Mouse (Mus musculus): ENCODE data around the gene Fam216a. TPM values are rescaled to one million over a fixed set of nuclear protein-coding genes. Genes with fewer than 3 reads are reported as not detected.

Gene Fam216a
- total and polyA plus RNA-seq, 3 experiments: 38.2 to 50.2 (median 41.4) TPM

- peaks cover 4 to 30% of the 10 kb centered on the region in 2 experiments for H3K36me3 ChIP-seq (replicated peaks in 1 of 2; ENCODE audit: control insufficient read depth in 1 of 2, insufficient read depth in 1 of 2, low read length in 1 of 2)
- H3K79me2 ChIP-seq (replicated peaks; ENCODE audit: control insufficient read depth, extremely low read depth, insufficient read depth, poor library complexity, severe bottlenecking): peaks cover 8% of the 10 kb centered on the region
- peak overlapping the region; percentile 32; the same call in 1 of the 2 replicates for H3K27ac ChIP-seq (ENCODE audit: insufficient read depth, low read depth)
- dilution Hi-C loops (cut with MboI; ENCODE audit: extremely low pct_ligation_motif_present, extremely low pct_unique_long_range_greater_than_20kb, low sequenced_read_pairs): no loop called here
- H3K9ac ChIP-seq (ENCODE audit: insufficient read depth, low read depth): peak overlapping the region; percentile 66
- TF ChIP-seq MXI1 (IDR thresholded peaks at IDR 0.05; ENCODE audit: low read depth, low read length) (peak; percentile 71), JUN (IDR thresholded peaks at IDR 0.05; ENCODE audit: insufficient read depth, low read depth, low read length) (no peak), MEF2A (IDR thresholded peaks at IDR 0.05; ENCODE audit: borderline replicate concordance, low read depth, low read length) (0 out of 2 replicates have a peak, but pooled peaks have one; percentile 3), CTCF (conservative IDR thresholded peaks at IDR 0.05 in 1 of 2, IDR thresholded peaks at IDR 0.05 in 1 of 2; ENCODE audit: low read depth in 2 of 2, low read length in 2 of 2) (peak in 1 of 2 experiments; percentile 29; a peak in 2 of 4 replicates), UBTF (IDR thresholded peaks at IDR 0.05; ENCODE audit: low read depth, low read length) (0 out of 2 replicates have a peak, but pooled peaks have one; percentile 68), ZMIZ1 (IDR thresholded peaks at IDR 0.05; ENCODE audit: low read depth, low read length) (no peak), ELF1 (IDR thresholded peaks at IDR 0.05; ENCODE audit: low read depth, low read length) (no peak; the same call in 1 of the 2 replicates), CHD2 (IDR thresholded peaks at IDR 0.05; ENCODE audit: low read length) (no peak), BHLHE40 (IDR thresholded peaks at IDR 0.05; ENCODE audit: low read depth, low read length) (peak; percentile 72)
- peak overlapping the region; percentile 76 to 98 (median 94) for H3K4me3 ChIP-seq (replicated peaks in 1 of 3; ENCODE audit: low read depth in 2 of 3, low read length in 2 of 3, poor library complexity in 1 of 3)
- H3K4me2 ChIP-seq (ENCODE audit: insufficient read depth, low read depth, poor library complexity, severe bottlenecking): peak overlapping the region; percentile 24; the same call in 1 of the 2 replicates
- in situ Hi-C loops (cut with MboI; ENCODE audit: low pct_ligation_motif_present, low pct_unique_long_range_greater_than_20kb, low sequenced_read_pairs): no loop called here
- H3K27me3 ChIP-seq (replicated peaks): no peaks in the 10 kb centered on the region
- H3K4me1 ChIP-seq (ENCODE audit: control insufficient read depth in 1 of 2, insufficient read depth in 2 of 2): peaks cover 3 to 26% of the 10 kb centered on the region in 2 experiments
- no peaks in the 10 kb centered on the region for H3K9me3 ChIP-seq (replicated peaks; ENCODE audit: low read length)
- DNase-seq (ENCODE audit: extremely low read depth): no peak
Measured at GRCm38 (mm10) chr5:122354492-122355067, 17.6 kb downstream of the Fam216a start.

GRCm38 (mm10) chr5:122353807-122354491, 18.2 kb downstream of the Fam216a start, which contains the start of the genes Rad9b and Vps29:
Rad9b (minus strand) TSS chr5:122354233.
Vps29 (plus strand) TSS chr5:122354369.
- Histone ChIP-seq H3K79me2 (replicated peaks; ENCODE audit: control insufficient read depth, extremely low read depth, insufficient read depth, poor library complexity, severe bottlenecking) (peaks cover 8% of the 10 kb centered on the region), H3K9me3 (replicated peaks; ENCODE audit: low read length) (no peaks in the 10 kb centered on the region), H3K4me3 (replicated peaks in 1 of 3; ENCODE audit: low read depth in 2 of 3, low read length in 2 of 3, poor library complexity in 1 of 3) (peak within 1 kb of the TSS; percentile 76 to 98 (median 94)), H3K9ac (ENCODE audit: insufficient read depth, low read depth) (peak within 1 kb of the TSS; percentile 70), H3K4me1 (ENCODE audit: control insufficient read depth in 1 of 2, insufficient read depth in 2 of 2) (peaks cover 3 to 26% of the 10 kb centered on the region in 2 experiments), H3K36me3 (replicated peaks in 1 of 2; ENCODE audit: control insufficient read depth in 1 of 2, insufficient read depth in 1 of 2, low read length in 1 of 2) (peaks cover 1 to 27% of the 10 kb centered on the region in 2 experiments), H3K27ac (ENCODE audit: insufficient read depth, low read depth) (peak within 1 kb of the TSS; percentile 32; the same call in 1 of the 2 replicates), H3K27me3 (replicated peaks) (no peaks in the 10 kb centered on the region), H3K4me2 (ENCODE audit: insufficient read depth, low read depth, poor library complexity, severe bottlenecking) (peak within 1 kb of the TSS; percentile 72)
- in situ Hi-C loops (cut with MboI; ENCODE audit: low pct_ligation_motif_present, low pct_unique_long_range_greater_than_20kb, low sequenced_read_pairs) (no loop called here), dilution Hi-C loops (cut with MboI; ENCODE audit: extremely low pct_ligation_motif_present, extremely low pct_unique_long_range_greater_than_20kb, low sequenced_read_pairs) (no loop called here)
- DNase-seq (ENCODE audit: extremely low read depth): peak; percentile 99
- TF ChIP-seq RCOR1 (conservative IDR thresholded peaks at IDR 0.05; ENCODE audit: low read depth, low read length): no peak
- peak; percentile 85 for TF ChIP-seq NRF1 (IDR thresholded peaks at IDR 0.05; ENCODE audit: low read depth, low read length)
- peak; percentile 87 for TF ChIP-seq TCF12 (IDR thresholded peaks at IDR 0.05; ENCODE audit: low read depth, low read length)
- TF ChIP-seq CTCF (conservative IDR thresholded peaks at IDR 0.05 in 1 of 2, IDR thresholded peaks at IDR 0.05 in 1 of 2; ENCODE audit: low read depth in 2 of 2, low read length in 2 of 2): no peak
- peak; percentile 40; the same call in 1 of the 2 replicates for TF ChIP-seq CHD2 (IDR thresholded peaks at IDR 0.05; ENCODE audit: low read length)
- TF ChIP-seq MYC (IDR thresholded peaks at IDR 0.05; ENCODE audit: low read depth, low read length): peak; percentile 80
- TF ChIP-seq USF2 (conservative IDR thresholded peaks at IDR 0.05; ENCODE audit: low read depth, low read length): no peak
- no peak for TF ChIP-seq ZKSCAN1 (IDR thresholded peaks at IDR 0.05; ENCODE audit: borderline replicate concordance, low read depth, low read length)
- TF ChIP-seq ZC3H11A (IDR thresholded peaks at IDR 0.05; ENCODE audit: low read depth, low read length): no peak
- peak; percentile 90 for TF ChIP-seq HCFC1 (IDR thresholded peaks at IDR 0.05; ENCODE audit: low read depth, low read length)
- no peak for TF ChIP-seq RAD21 (IDR thresholded peaks at IDR 0.05; ENCODE audit: low read depth, low read length)
- TF ChIP-seq KAT2A (IDR thresholded peaks at IDR 0.05; ENCODE audit: insufficient replicate concordance, low read length): peak; percentile 71; the same call in 1 of the 2 replicates
- TF ChIP-seq ETS1 (conservative IDR thresholded peaks at IDR 0.05; ENCODE audit: low read depth, low read length): 0 out of 2 replicates have a peak, but pooled peaks have one; percentile 16
- 0 out of 2 replicates have a peak, but pooled peaks have one; percentile 45 for TF ChIP-seq TBP (conservative IDR thresholded peaks at IDR 0.05; ENCODE audit: low read depth, low read length)
- no peak for TF ChIP-seq CHD1 (IDR thresholded peaks at IDR 0.05; ENCODE audit: low read depth, low read length)
- TF ChIP-seq ELF1 (IDR thresholded peaks at IDR 0.05; ENCODE audit: low read depth, low read length): peak; percentile 90
- peak; percentile 72; the same call in 1 of the 2 replicates for TF ChIP-seq POLR2AphosphoS2 (IDR thresholded peaks at IDR 0.05; ENCODE audit: low read depth, low read length)
- TF ChIP-seq SMC3 (IDR thresholded peaks at IDR 0.05; ENCODE audit: low read depth, low read length): no peak
- peak; percentile 10; the same call in 1 of the 2 replicates for TF ChIP-seq IRF4 (IDR thresholded peaks at IDR 0.05; ENCODE audit: low read depth, low read length)
- no peak for TF ChIP-seq GABPA (IDR thresholded peaks at IDR 0.05; ENCODE audit: insufficient replicate concordance, low read depth, low read length)
- peak; percentile 77; the same call in 1 of the 2 replicates for TF ChIP-seq E2F4 (IDR thresholded peaks at IDR 0.05; ENCODE audit: insufficient replicate concordance, low read depth, low read length)
- TF ChIP-seq MAZ (IDR thresholded peaks at IDR 0.05; ENCODE audit: low read depth, low read length): peak; percentile 99

Data from CH12.LX (cell line).